Mouse (Mus musculus) G1E (cell line): ENCODE results near the gene Tfdp1. TPM values are rescaled to one million over a fixed set of nuclear protein-coding genes. Genes with fewer than 3 reads are reported as not detected.

Experiments
- ATAC-seq: 2 replicates; pipeline ENCODE4 v1.8.0; 2016; ENCODE audit warnings: mild to moderate bottlenecking; ENCODE audit not compliant: insufficient number of reproducible peaks, poor library complexity, low FRiP score, severe bottlenecking; ENCODE audit errors: extremely low read depth
- DNase-seq: peaks from one replicate; pipeline ENCODE4 v3.0.0; 2012; ENCODE audit warnings: low spot score
- H3K27me3 ChIP-seq: 2 replicates; pipeline ENCODE4 v1.6.1; 2012; ENCODE audit warnings: mild to moderate bottlenecking, low read length, inconsistent platforms; ENCODE audit not compliant: insufficient read depth
- H3K36me3 ChIP-seq: replicated peaks from 2 replicates; pipeline ENCODE3; 2012; ENCODE audit warnings: mild to moderate bottlenecking, inconsistent platforms
- H3K4me1 ChIP-seq: 2 replicates; pipeline ENCODE4 v1.6.1; 2012; ENCODE audit warnings: low read depth, low read length, inconsistent platforms, mixed read lengths; ENCODE audit not compliant: insufficient read depth
- H3K4me3 ChIP-seq: 2 replicates; pipeline ENCODE4 v1.5.1; 2012; ENCODE audit warnings: low read depth, mild to moderate bottlenecking, inconsistent platforms, low read length, moderate library complexity, mixed read lengths
- H3K9me3 ChIP-seq: replicated peaks from 2 replicates; pipeline ENCODE4 v1.6.1; 2012; ENCODE audit warnings: inconsistent platforms
- CTCF ChIP-seq: IDR thresholded peaks from 2 replicates; pipeline ENCODE4 v1.5.1; 2012; ENCODE audit warnings: low read depth, low read length, inconsistent platforms, mixed read lengths
- GATA1 ChIP-seq: IDR thresholded peaks from 2 replicates; pipeline ENCODE4 v1.6.1; 2012; ENCODE audit warnings: borderline replicate concordance, low read length, inconsistent platforms, mixed read lengths
- GATA2 ChIP-seq: IDR thresholded peaks from 2 replicates; pipeline ENCODE4 v1.6.1; 2012; ENCODE audit warnings: low read depth, low read length, inconsistent platforms, borderline replicate concordance
- POLR2AphosphoS5 ChIP-seq: IDR thresholded peaks from 2 replicates; pipeline ENCODE4 v1.6.1; 2012; ENCODE audit warnings: low read depth, low read length, inconsistent platforms; ENCODE audit not compliant: insufficient replicate concordance
- TAL1 ChIP-seq: conservative IDR thresholded peaks from 2 replicates; pipeline ENCODE4 v1.6.1; 2012; ENCODE audit warnings: low read depth, low read length, inconsistent platforms, mixed read lengths
- polyA plus RNA-seq: library from polyadenylated mRNA; stranded (reverse); fragments of >175 nt; gene quantifications from 2 replicates; pipeline ENCODE4 v1.2.3, GENCODE M21; 2012
- total RNA-seq, 2 experiments: library from RNA; stranded (forward) in 1 of 2; stranded (reverse) in 1 of 2; fragments of 200-1000 nt in 1 of 2; fragments of >200 nt in 1 of 2; fragmentation: Nextera tagmentation in 1 of 2; gene quantifications; 2 replicates each; pipeline ENCODE4 v1.2.3; 2014 to 2017

Tfdp1 gene
- total and polyA plus RNA-seq, 3 experiments = 68.6 to 237 (median 155) TPM

- no peak for ATAC-seq
- DNase-seq = no peak
- peaks cover 14% of the 10 kb centered on the region for H3K27me3 ChIP-seq
- H3K4me3 ChIP-seq = no peak overlapping the region
- no peaks in the 10 kb centered on the region for H3K9me3 ChIP-seq
- no peaks in the 10 kb centered on the region for H3K36me3 ChIP-seq
- no peaks in the 10 kb centered on the region for H3K4me1 ChIP-seq
- no peak for TF ChIP-seq POLR2AphosphoS5
- no peak for TF ChIP-seq GATA1
- no peak for TF ChIP-seq GATA2
- no peak for TF ChIP-seq CTCF
Observed at GRCm38 (mm10) chr8:13415879-13416278, 77.3 kb downstream of the Tfdp1 start.

GRCm38 (mm10) chr8:13419111-13419639 is 80.6 kb downstream of the Tfdp1 start:
- no peak for ATAC-seq
- Histone ChIP-seq H3K27me3 (peaks cover 12% of the 10 kb centered on the region), H3K36me3 (no peaks in the 10 kb centered on the region), H3K9me3 (no peaks in the 10 kb centered on the region), H3K4me1 (no peaks in the 10 kb centered on the region), H3K4me3 (no peak overlapping the region)
- TF ChIP-seq TAL1 (no peak), GATA2 (no peak), CTCF (no peak), GATA1 (no peak), POLR2AphosphoS5 (no peak)
- no peak for DNase-seq

GRCm38 (mm10) chr8:13420970-13421369 is 82.4 kb downstream of the Tfdp1 start:
- Histone ChIP-seq H3K27me3 (peaks cover 5% of the 10 kb centered on the region), H3K4me3 (no peak overlapping the region), H3K36me3 (no peaks in the 10 kb centered on the region), H3K4me1 (no peaks in the 10 kb centered on the region), H3K9me3 (no peaks in the 10 kb centered on the region)
- ATAC-seq (no peak), DNase-seq (no peak)
- TF ChIP-seq TAL1 = no peak
- TF ChIP-seq GATA2 = no peak
- TF ChIP-seq CTCF = no peak
- no peak for TF ChIP-seq GATA1
- TF ChIP-seq POLR2AphosphoS5 = no peak

- Histone ChIP-seq H3K4me1 (no peaks in the 10 kb centered on the region), H3K9me3 (no peaks in the 10 kb centered on the region), H3K27me3 (peaks cover 5% of the 10 kb centered on the region; the same call in 1 of the 2 replicates), H3K36me3 (no peaks in the 10 kb centered on the region), H3K4me3 (no peak overlapping the region)
- TF ChIP-seq TAL1 = no peak
- no peak for TF ChIP-seq CTCF
- no peak for TF ChIP-seq GATA2
- no peak for TF ChIP-seq POLR2AphosphoS5
- TF ChIP-seq GATA1 = no peak
- DNase-seq (no peak), ATAC-seq (no peak)
Observed at GRCm38 (mm10) chr8:13427351-13427750, 88.8 kb downstream of the Tfdp1 start.

Other genes with a start within 250 kb of the Tfdp1 start
- 21.6 and 26.3 TPM in 2 replicates for gene Pcid2, start 233.3 kb upstream of the Tfdp1 start, total RNA-seq (2014; fragmentation: Nextera tagmentation)
- gene Pcid2, start 233.3 kb upstream of the Tfdp1 start, total RNA-seq (2017) = 19.6 and 22.2 TPM in 2 replicates
- 9.8 and 11.6 TPM in 2 replicates for gene Pcid2, start 233.3 kb upstream of the Tfdp1 start, polyA plus RNA-seq
- 122 and 167 TPM in 2 replicates for gene Cul4a, start 233.1 kb upstream of the Tfdp1 start, total RNA-seq (2014; fragmentation: Nextera tagmentation)
- 113 and 115 TPM in 2 replicates for gene Cul4a, start 233.1 kb upstream of the Tfdp1 start, total RNA-seq (2017)
- gene Cul4a, start 233.1 kb upstream of the Tfdp1 start, polyA plus RNA-seq = 43.4 and 54.1 TPM in 2 replicates
- 206 and 208 TPM in 2 replicates for gene Lamp1, start 179.6 kb upstream of the Tfdp1 start, total RNA-seq (2014; fragmentation: Nextera tagmentation)
- 458 and 554 TPM in 2 replicates for gene Lamp1, start 179.6 kb upstream of the Tfdp1 start, total RNA-seq (2017)
- 150 and 233 TPM in 2 replicates for gene Lamp1, start 179.6 kb upstream of the Tfdp1 start, polyA plus RNA-seq
- gene Grtp1, start 138.1 kb upstream of the Tfdp1 start, total RNA-seq (2014; fragmentation: Nextera tagmentation) = 11.5 and 17.4 TPM in 2 replicates
- gene Grtp1, start 138.1 kb upstream of the Tfdp1 start, total RNA-seq (2017) = 5.7 and 7.4 TPM in 2 replicates
- gene Grtp1, start 138.1 kb upstream of the Tfdp1 start, polyA plus RNA-seq = 10.7 and 12.0 TPM in 2 replicates
- not detected in 2 replicates for gene Adprhl1, start 84.6 kb upstream of the Tfdp1 start, total RNA-seq (2014; fragmentation: Nextera tagmentation)
- gene Adprhl1, start 84.6 kb upstream of the Tfdp1 start, total RNA-seq (2017) = 0.06 and 0.22 TPM in 2 replicates
- gene Adprhl1, start 84.6 kb upstream of the Tfdp1 start, polyA plus RNA-seq = not detected in 2 replicates
- 15.7 and 19.5 TPM in 2 replicates for gene Dcun1d2, start 50.6 kb upstream of the Tfdp1 start, total RNA-seq (2014; fragmentation: Nextera tagmentation)
- gene Dcun1d2, start 50.6 kb upstream of the Tfdp1 start, total RNA-seq (2017) = 24.0 and 28.5 TPM in 2 replicates
- 2.9 and 4.6 TPM in 2 replicates for gene Dcun1d2, start 50.6 kb upstream of the Tfdp1 start, polyA plus RNA-seq
- gene Tmco3, start 50.6 kb upstream of the Tfdp1 start, total RNA-seq (2014; fragmentation: Nextera tagmentation) = 5.8 and 7.0 TPM in 2 replicates
- 9.3 and 12.6 TPM in 2 replicates for gene Tmco3, start 50.6 kb upstream of the Tfdp1 start, total RNA-seq (2017)
- 10.2 and 13.4 TPM in 2 replicates for gene Tmco3, start 50.6 kb upstream of the Tfdp1 start, polyA plus RNA-seq
- not detected in 2 replicates for gene Atp4b, start 58.1 kb downstream of the Tfdp1 start, total RNA-seq (2014; fragmentation: Nextera tagmentation)
- 0.33 TPM in 1 of 2 replicates, not detected in the other for gene Atp4b, start 58.1 kb downstream of the Tfdp1 start, total RNA-seq (2017)
- gene Atp4b, start 58.1 kb downstream of the Tfdp1 start, polyA plus RNA-seq = not detected in 2 replicates
- not detected in 2 replicates for gene Grk1, start 66.3 kb downstream of the Tfdp1 start, total RNA-seq (2014; fragmentation: Nextera tagmentation)
- gene Grk1, start 66.3 kb downstream of the Tfdp1 start, total RNA-seq (2017) = 0.05 and 0.06 TPM in 2 replicates
- gene Grk1, start 66.3 kb downstream of the Tfdp1 start, polyA plus RNA-seq = 0.01 TPM in 1 of 2 replicates, not detected in the other
- gene Tmem255b, start 96.4 kb downstream of the Tfdp1 start, total RNA-seq (2014; fragmentation: Nextera tagmentation) = not detected in 2 replicates
- gene Tmem255b, start 96.4 kb downstream of the Tfdp1 start, total RNA-seq (2017) = not detected in 2 replicates
- gene Tmem255b, start 96.4 kb downstream of the Tfdp1 start, polyA plus RNA-seq = not detected in 2 replicates
- not detected in 2 replicates for gene Gas6, start 155.7 kb downstream of the Tfdp1 start, total RNA-seq (2014; fragmentation: Nextera tagmentation)
- gene Gas6, start 155.7 kb downstream of the Tfdp1 start, total RNA-seq (2017) = not detected in 2 replicates
- gene Gas6, start 155.7 kb downstream of the Tfdp1 start, polyA plus RNA-seq = not detected in 2 replicates
- not detected in 2 replicates for gene 1700029H14Rik, start 223.7 kb downstream of the Tfdp1 start, total RNA-seq (2014; fragmentation: Nextera tagmentation)
- gene 1700029H14Rik, start 223.7 kb downstream of the Tfdp1 start, total RNA-seq (2017) = 0.05 TPM in 1 of 2 replicates, not detected in the other
- not detected in 2 replicates for gene 1700029H14Rik, start 223.7 kb downstream of the Tfdp1 start, polyA plus RNA-seq